Mouse (Mus musculus) liver, embryonic 15.5 days (tissue): ENCODE results near the gene Zgrf1. TPM values are rescaled to one million over a fixed set of nuclear protein-coding genes. Genes with fewer than 3 reads are reported as not detected.

ENCODE experiments used
- ATAC-seq: fragments of 200-750 bp; cut with Nextera tagmentation; 2 replicates; pipeline ENCODE4 v1.8.0; 2017; ENCODE audit warnings: moderate number of reproducible peaks, mild to moderate bottlenecking, moderate library complexity; ENCODE audit not compliant: insufficient read depth
- H3K27ac ChIP-seq: fragments of 300-500 bp; sonication (generic); replicated peaks from 2 replicates; pipeline ENCODE4 v1.5.1; 2015; ENCODE audit warnings: mild to moderate bottlenecking, inconsistent platforms
- H3K27me3 ChIP-seq: fragments of 300-500 bp; sonication (generic); 2 replicates; pipeline ENCODE4 v1.6.1; 2015; ENCODE audit warnings: mild to moderate bottlenecking, inconsistent platforms
- H3K36me3 ChIP-seq: fragments of 300-500 bp; sonication (generic); replicated peaks from 2 replicates; pipeline ENCODE4 v1.6.1; 2015; ENCODE audit warnings: moderate library complexity, mild to moderate bottlenecking, inconsistent platforms
- H3K4me1 ChIP-seq: fragments of 300-500 bp; sonication (generic); replicated peaks from 2 replicates; pipeline ENCODE4 v1.6.1; 2015; ENCODE audit warnings: inconsistent platforms
- H3K4me2 ChIP-seq: fragments of 300-500 bp; sonication (generic); 2 replicates; pipeline ENCODE4 v1.6.1; 2015; ENCODE audit warnings: moderate library complexity, mild to moderate bottlenecking, inconsistent platforms
- H3K4me3 ChIP-seq: fragments of 300-500 bp; sonication (generic); replicated peaks from 2 replicates; pipeline ENCODE4 v1.5.1; 2015; ENCODE audit warnings: mild to moderate bottlenecking, inconsistent platforms
- H3K9ac ChIP-seq: fragments of 300-500 bp; sonication (generic); 2 replicates; pipeline ENCODE4 v1.6.1; 2015; ENCODE audit warnings: moderate library complexity, mild to moderate bottlenecking, inconsistent platforms
- H3K9me3 ChIP-seq: fragments of 300-500 bp; sonication (generic); replicated peaks from 2 replicates; pipeline ENCODE4 v1.6.1; 2016; ENCODE audit warnings: inconsistent platforms
- WGBS: fragments of 180-500 bp; shearing (Covaris S2); methylation state at CpG from one replicate; pipeline ENCODE4 v1.1.7; 2015; ENCODE audit warnings: mixed read lengths; ENCODE audit not compliant: insufficient replicate concordance; 5-methylcytosine and 5-hydroxymethylcytosine counted together
- polyA plus RNA-seq: library from polyadenylated mRNA; unstranded; fragments of >200 nt; fragmentation: Nextera tagmentation; extraction: Ambion mirVana; gene quantifications from 2 replicates; pipeline ENCODE4 v1.2.1, GENCODE M21; 2015

Gene Zgrf1
- polyA plus RNA-seq, 1 experiment from 2014 or later, result 4.3 TPM

DNA sequence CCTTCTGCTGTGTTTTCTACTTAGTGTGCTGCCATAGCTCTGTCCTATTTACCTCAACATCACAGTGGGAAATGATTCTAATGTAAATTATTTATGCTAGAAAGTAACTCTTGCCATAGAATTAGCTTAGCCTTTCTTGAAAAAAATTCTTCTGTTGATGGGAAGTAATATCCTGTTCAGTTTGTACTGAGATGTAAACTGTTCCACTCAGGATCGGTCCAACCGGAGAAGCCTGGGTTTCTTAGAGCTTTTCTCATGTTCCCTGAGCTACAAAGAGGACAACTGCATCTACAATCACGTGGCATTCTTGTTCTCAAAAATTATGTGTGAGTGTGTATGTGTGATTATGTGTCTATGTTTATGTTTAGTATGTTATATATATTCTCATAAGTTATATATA is 24.1 kb upstream of the Zgrf1 start:
- Histone ChIP-seq H3K9ac (no peak overlapping the region), H3K9me3 (no peaks in the 10 kb centered on the region), H3K4me2 (no peak overlapping the region), H3K27me3 (no peaks in the 10 kb centered on the region), H3K36me3 (no peaks in the 10 kb centered on the region), H3K27ac (no peak overlapping the region), H3K4me1 (no peaks in the 10 kb centered on the region), H3K4me3 (no peak overlapping the region)
- no peak for ATAC-seq
- WGBS, result 72% methylated on average over 3 of the region's 3 CpGs

DNA sequence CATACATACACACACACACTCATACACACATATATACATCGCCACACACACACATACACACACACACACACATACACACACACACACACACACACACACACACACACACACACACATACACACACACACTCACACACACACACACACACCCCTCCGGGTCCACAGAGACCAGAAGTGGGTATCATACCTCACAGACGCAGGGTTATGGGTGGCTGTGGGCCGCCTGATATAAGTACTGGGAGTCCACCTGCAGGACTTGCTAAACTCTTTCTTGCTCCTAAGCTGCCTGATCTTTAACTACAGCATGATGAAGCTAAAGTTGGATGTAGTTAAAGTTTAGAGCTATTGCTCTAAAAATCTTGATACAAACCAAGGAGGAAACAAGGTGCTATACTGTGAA is 23.5 kb upstream of the Zgrf1 start:
- H3K27me3 ChIP-seq, result no peaks in the 10 kb centered on the region
- no peak overlapping the region for H3K4me3 ChIP-seq
- ATAC-seq, result no peak
- 62% methylated on average over 4 of the region's 4 CpGs for WGBS
- H3K4me2 ChIP-seq, result no peak overlapping the region
- no peak overlapping the region for H3K27ac ChIP-seq
- no peak overlapping the region for H3K9ac ChIP-seq
- H3K9me3 ChIP-seq, result no peaks in the 10 kb centered on the region
- no peaks in the 10 kb centered on the region for H3K36me3 ChIP-seq
- no peaks in the 10 kb centered on the region for H3K4me1 ChIP-seq

DNA sequence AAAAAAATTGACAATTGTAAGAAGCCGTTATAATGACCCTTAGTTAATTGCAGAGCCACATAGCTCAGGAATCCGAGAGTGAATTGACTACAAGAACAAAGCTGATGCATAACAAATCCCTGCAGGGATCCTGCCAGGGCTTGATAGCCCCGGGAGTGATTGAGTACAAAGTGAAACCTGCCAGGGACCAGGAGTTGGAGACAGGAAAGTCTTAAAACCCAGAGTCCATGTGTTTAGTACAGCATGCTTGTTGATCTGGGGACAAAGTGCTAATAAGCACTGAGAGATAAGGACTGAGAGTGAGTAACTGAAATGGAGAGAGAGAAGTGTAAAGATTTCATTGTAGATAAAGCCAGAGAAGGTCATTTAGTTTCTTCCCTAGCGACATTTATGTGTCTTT is 23.0 kb upstream of the Zgrf1 start:
- H3K4me2 ChIP-seq, result no peak overlapping the region
- no peak for ATAC-seq
- no peaks in the 10 kb centered on the region for H3K36me3 ChIP-seq
- no peak overlapping the region for H3K27ac ChIP-seq
- H3K4me3 ChIP-seq, result no peak overlapping the region
- WGBS, result 18% methylated on average over 4 of the region's 4 CpGs
- no peaks in the 10 kb centered on the region for H3K27me3 ChIP-seq
- H3K9me3 ChIP-seq, result no peaks in the 10 kb centered on the region
- no peaks in the 10 kb centered on the region for H3K4me1 ChIP-seq
- H3K9ac ChIP-seq, result no peak overlapping the region

GRCm38 (mm10) chr3:127539193-127539592 is 14.1 kb upstream of the Zgrf1 start:
- WGBS, result 77% methylated on average over 6 of the region's 6 CpGs
- Histone ChIP-seq H3K9me3 (no peaks in the 10 kb centered on the region), H3K36me3 (peaks cover 35% of the 10 kb centered on the region), H3K27ac (no peak overlapping the region), H3K4me1 (no peaks in the 10 kb centered on the region), H3K27me3 (no peaks in the 10 kb centered on the region), H3K9ac (no peak overlapping the region), H3K4me2 (no peak overlapping the region), H3K4me3 (no peak overlapping the region)
- ATAC-seq, result no peak

- 83% methylated on average over 4 of the region's 4 CpGs for WGBS
- H3K9ac ChIP-seq, result no peak overlapping the region
Observed at GRCm38 (mm10) chr3:127543976-127544375, 9.3 kb upstream of the Zgrf1 start.

GRCm38 (mm10) chr3:127544610-127545121 is 8.6 kb upstream of the Zgrf1 start:
- Histone ChIP-seq H3K9me3 (no peaks in the 10 kb centered on the region), H3K36me3 (peaks cover 57% of the 10 kb centered on the region), H3K27me3 (no peaks in the 10 kb centered on the region), H3K9ac (no peak overlapping the region), H3K27ac (no peak overlapping the region), H3K4me2 (no peak overlapping the region), H3K4me1 (no peaks in the 10 kb centered on the region), H3K4me3 (no peak overlapping the region)
- WGBS, result 57% methylated on average over 5 of the region's 5 CpGs
- no peak for ATAC-seq

More at GRCm38 (mm10) chr3:127543976-127544375, 9.3 kb upstream of the Zgrf1 start:
- Histone ChIP-seq H3K4me3 (no peak overlapping the region), H3K9me3 (no peaks in the 10 kb centered on the region), H3K27ac (no peak overlapping the region), H3K4me2 (no peak overlapping the region), H3K4me1 (no peaks in the 10 kb centered on the region), H3K27me3 (no peaks in the 10 kb centered on the region), H3K36me3 (peaks cover 61% of the 10 kb centered on the region)
- no peak for ATAC-seq

GRCm38 (mm10) chr3:127547882-127548281 is 5.4 kb upstream of the Zgrf1 start:
- Histone ChIP-seq H3K27ac (no peak overlapping the region), H3K36me3 (peaks cover 41% of the 10 kb centered on the region), H3K27me3 (no peaks in the 10 kb centered on the region), H3K9ac (no peak overlapping the region), H3K9me3 (no peaks in the 10 kb centered on the region), H3K4me3 (no peak overlapping the region), H3K4me1 (peaks cover 7% of the 10 kb centered on the region), H3K4me2 (no peak overlapping the region)
- no peak for ATAC-seq
- WGBS, result 48% methylated on average over 5 of the region's 5 CpGs

GRCm38 (mm10) chr3:127552434-127552972 is 786 bp upstream of the Zgrf1 start:
- WGBS, result 5% methylated on average over 13 of the region's 13 CpGs
- H3K27ac ChIP-seq, result peak overlapping the region; percentile 94
- H3K27me3 ChIP-seq, result no peaks in the 10 kb centered on the region
- H3K9me3 ChIP-seq, result no peaks in the 10 kb centered on the region
- peak overlapping the region; percentile 74 for H3K4me3 ChIP-seq
- H3K4me1 ChIP-seq, result peaks cover 26% of the 10 kb centered on the region
- H3K36me3 ChIP-seq, result peaks cover 23% of the 10 kb centered on the region
- ATAC-seq, result no peak
- peak overlapping the region; percentile 80 for H3K9ac ChIP-seq
- H3K4me2 ChIP-seq, result peak overlapping the region; percentile 69

DNA sequence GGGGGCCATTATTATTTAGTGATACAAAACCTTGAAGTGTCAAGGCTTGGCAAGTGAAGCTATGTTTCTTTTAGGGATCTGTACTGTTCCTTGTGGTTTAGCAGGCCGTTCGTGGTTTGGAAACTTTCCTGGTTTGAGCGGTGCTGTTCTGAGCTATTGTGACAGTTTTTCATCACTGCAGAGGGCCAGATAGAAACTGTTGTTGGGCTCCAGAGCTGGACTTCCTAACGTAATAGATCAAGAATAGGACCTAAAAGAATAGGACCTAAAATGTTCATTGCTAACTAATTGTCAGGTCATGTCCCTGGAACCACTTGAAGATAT is 393 bp downstream of the Zgrf1 start:
- 0% methylated on average over 4 of the region's 4 CpGs for WGBS
- H3K4me3 ChIP-seq, result peak overlapping the region; percentile 74
- no peaks in the 10 kb centered on the region for H3K27me3 ChIP-seq
- H3K9ac ChIP-seq, result peak overlapping the region; percentile 62
- peak overlapping the region; percentile 94 for H3K27ac ChIP-seq
- H3K9me3 ChIP-seq, result no peaks in the 10 kb centered on the region
- H3K4me2 ChIP-seq, result peak overlapping the region; percentile 69
- peaks cover 32% of the 10 kb centered on the region for H3K36me3 ChIP-seq
- peaks cover 26% of the 10 kb centered on the region for H3K4me1 ChIP-seq
- ATAC-seq, result no peak; the same call in 1 of the 2 replicates

GRCm38 (mm10) chr3:127554723-127555122 is 1.4 kb downstream of the Zgrf1 start:
- no peak for ATAC-seq
- 60% methylated on average over 5 of the region's 5 CpGs for WGBS

GRCm38 (mm10) chr3:127558201-127558600 is 4.9 kb downstream of the Zgrf1 start:
- no peak overlapping the region for H3K9ac ChIP-seq
- no peak overlapping the region for H3K4me3 ChIP-seq
- H3K27me3 ChIP-seq, result no peaks in the 10 kb centered on the region
- no peaks in the 10 kb centered on the region for H3K9me3 ChIP-seq
- H3K4me1 ChIP-seq, result peaks cover 21% of the 10 kb centered on the region
- ATAC-seq, result no peak
- H3K36me3 ChIP-seq, result peaks cover 67% of the 10 kb centered on the region
- no peak overlapping the region for H3K27ac ChIP-seq
- no peak overlapping the region for H3K4me2 ChIP-seq

More at GRCm38 (mm10) chr3:127554723-127555122, 1.4 kb downstream of the Zgrf1 start:
- Histone ChIP-seq H3K27me3 (no peaks in the 10 kb centered on the region), H3K4me3 (peak overlapping the region; percentile 74), H3K9ac (peak overlapping the region; percentile 13; the same call in 1 of the 2 replicates), H3K4me1 (peaks cover 26% of the 10 kb centered on the region), H3K9me3 (no peaks in the 10 kb centered on the region), H3K27ac (no peak overlapping the region), H3K4me2 (peak overlapping the region; percentile 69), H3K36me3 (peaks cover 39% of the 10 kb centered on the region)

GRCm38 (mm10) chr3:127562974-127563373 is 9.7 kb downstream of the Zgrf1 start:
- H3K4me2 ChIP-seq, result no peak overlapping the region
- WGBS, result 62% methylated on average over 4 of the region's 4 CpGs
- H3K27me3 ChIP-seq, result no peaks in the 10 kb centered on the region
- H3K9ac ChIP-seq, result no peak overlapping the region
- no peak overlapping the region for H3K4me3 ChIP-seq
- no peak for ATAC-seq
- H3K9me3 ChIP-seq, result no peaks in the 10 kb centered on the region
- H3K4me1 ChIP-seq, result 0 out of 2 replicates have a peak, but pooled peaks cover 3% of the 10 kb centered on the region
- peaks cover 76% of the 10 kb centered on the region for H3K36me3 ChIP-seq
- H3K27ac ChIP-seq, result no peak overlapping the region
